Mouse (Mus musculus): ENCODE measurements around the gene Stat5a.

GRCm38 (mm10) chr11:100829691-100830090 is 29.5 kb upstream of the Stat5a start:
- no peak for TF ChIP-seq CTCF (IDR thresholded peaks at IDR 0.05; ENCODE audit: low read depth, low read length)
- no peak for TF ChIP-seq POLR2A (IDR thresholded peaks at IDR 0.05; ENCODE audit: insufficient read depth, low read length)
- TF ChIP-seq EP300 (IDR thresholded peaks at IDR 0.05; ENCODE audit: insufficient read depth, low read depth, low read length): no peak

All from ES-Bruce4 (cell line).